Mouse (Mus musculus) stomach, postnatal 0 days (tissue): ENCODE results near the gene Rabgap1l. TPM values are rescaled to one million over a fixed set of nuclear protein-coding genes. Genes with fewer than 3 reads are reported as not detected.

ENCODE experiments used
- ATAC-seq: fragments of 200-750 bp; cut with Nextera tagmentation; 2 replicates; pipeline ENCODE4 v1.8.0; 2017; ENCODE audit not compliant: low FRiP score, low TSS enrichment
- DNase-seq: peaks from one replicate; pipeline ENCODE4 v3.0.0-alpha.2; 2016; ENCODE audit warnings: low spot score
- H3K27ac ChIP-seq: fragments of 300-500 bp; sonication (generic); replicated peaks from 2 replicates; pipeline ENCODE4 v1.5.1; 2014; ENCODE audit warnings: mild to moderate bottlenecking, control low read depth
- H3K27me3 ChIP-seq: fragments of 300-500 bp; sonication (generic); 2 replicates; pipeline ENCODE4 v1.6.1; 2014; ENCODE audit warnings: low read length; ENCODE audit not compliant: control insufficient read depth, insufficient read depth
- H3K36me3 ChIP-seq: fragments of 300-500 bp; sonication (generic); 2 replicates; pipeline ENCODE4 v1.6.1; 2014; ENCODE audit warnings: low read length, mixed read lengths; ENCODE audit not compliant: control insufficient read depth, insufficient read depth
- H3K4me1 ChIP-seq: fragments of 300-500 bp; sonication (generic); replicated peaks from 2 replicates; pipeline ENCODE4 v1.6.1; 2014; ENCODE audit warnings: antibody characterized with exemption; ENCODE audit not compliant: control insufficient read depth, insufficient read depth
- H3K4me2 ChIP-seq: fragments of 300-500 bp; sonication (generic); replicated peaks from 2 replicates; pipeline ENCODE4 v1.6.1; 2014; ENCODE audit warnings: low read depth, mild to moderate bottlenecking, control low read depth, moderate library complexity
- H3K4me3 ChIP-seq: fragments of 300-500 bp; sonication (generic); 2 replicates; pipeline ENCODE4 v1.5.1; 2014; ENCODE audit warnings: low read depth, low read length, control low read depth
- H3K9ac ChIP-seq: fragments of 300-500 bp; sonication (generic); 2 replicates; pipeline ENCODE4 v1.6.1; 2014; ENCODE audit warnings: mild to moderate bottlenecking, low read length, control low read depth, mixed read lengths
- H3K9me3 ChIP-seq: fragments of 300-500 bp; sonication (generic); 2 replicates; pipeline ENCODE4 v1.6.1; 2016; ENCODE audit warnings: low read length; ENCODE audit not compliant: control insufficient read depth
- CTCF ChIP-seq: IDR thresholded peaks from 2 replicates; pipeline ENCODE4 v1.5.1; 2016; ENCODE audit warnings: antibody characterized with exemption, low read depth, mild to moderate bottlenecking, moderate library complexity
- EP300 ChIP-seq: optimal IDR thresholded peaks from 2 replicates; pipeline ENCODE3; 2016; ENCODE audit warnings: antibody characterized with exemption
- WGBS: fragments of 180-500 bp; shearing (Covaris S2); extraction: QIAGEN DNeasy Blood & Tissue Kit; methylation state at CpG from one replicate; pipeline ENCODE4 v1.1.7; 2014; 5-methylcytosine and 5-hydroxymethylcytosine counted together
- microRNA counts: library from miRNA; unstranded; fragments of <30 nt; microRNA quantifications from one replicate; lab custom pipeline; 2015
- microRNA-seq: library from miRNA; unstranded; fragments of <30 nt; microRNA quantifications from one replicate; pipeline ENCODE4, GENCODE M21; 2016
- polyA plus RNA-seq: library from polyadenylated mRNA; unstranded; fragments of >200 nt; fragmentation: Nextera tagmentation; extraction: Ambion mirVana; gene quantifications from 2 replicates; pipeline ENCODE4 v1.2.1, GENCODE M21; 2015

The Rabgap1l gene
- polyA plus RNA-seq, 1 experiment from 2014 or later, result 19.6 TPM

- Histone ChIP-seq H3K27me3 (no peaks in the 10 kb centered on the region), H3K36me3 (no peaks in the 10 kb centered on the region), H3K4me2 (peak within 1 kb of the TSS; percentile 79), H3K9ac (peak within 1 kb of the TSS; percentile 94), H3K9me3 (no peaks in the 10 kb centered on the region), H3K4me3 (peak within 1 kb of the TSS; percentile 89), H3K27ac (peak within 1 kb of the TSS; percentile 91), H3K4me1 (no peaks in the 10 kb centered on the region)
- 6% methylated on average over 31 of the region's 31 CpGs for WGBS
- DNase-seq, result peak; percentile 99
- peak; percentile 99 for ATAC-seq
- TF ChIP-seq CTCF (peak; percentile 94), EP300 (no peak)
Observed at GRCm38 (mm10) chr1:160194529-160195336, 598.3 kb downstream of the Rabgap1l start, which contains the start of gene Mrps14. TSS of gene Mrps14 (plus strand) at chr1:160195215.

GRCm38 (mm10) chr1:160184506-160184905 is 608.5 kb downstream of the Rabgap1l start:
- 9% methylated on average over 5 of the region's 5 CpGs for WGBS
- Histone ChIP-seq H3K4me1 (no peaks in the 10 kb centered on the region), H3K9ac (no peak overlapping the region), H3K27ac (no peak overlapping the region), H3K4me2 (no peak overlapping the region), H3K4me3 (no peak overlapping the region), H3K9me3 (no peaks in the 10 kb centered on the region), H3K36me3 (no peaks in the 10 kb centered on the region), H3K27me3 (no peaks in the 10 kb centered on the region)
- DNase-seq (peak; percentile 75), ATAC-seq (peak; percentile 81; the same call in 1 of the 2 replicates)
- TF ChIP-seq EP300 (no peak), CTCF (peak; percentile 92)

- no peak overlapping the region for H3K4me3 ChIP-seq
- H3K4me1 ChIP-seq, result no peaks in the 10 kb centered on the region
- no peaks in the 10 kb centered on the region for H3K36me3 ChIP-seq
- no peaks in the 10 kb centered on the region for H3K27me3 ChIP-seq
- H3K27ac ChIP-seq, result no peak overlapping the region
- no peak for TF ChIP-seq EP300
- no peak for TF ChIP-seq CTCF
- no peak overlapping the region for H3K4me2 ChIP-seq
- peak; percentile 51 for DNase-seq
- 45% methylated on average over 4 of the region's 4 CpGs for WGBS
- H3K9ac ChIP-seq, result no peak overlapping the region
- ATAC-seq, result peak; percentile 78
- no peaks in the 10 kb centered on the region for H3K9me3 ChIP-seq
Observed at GRCm38 (mm10) chr1:160181216-160181615, 611.8 kb downstream of the Rabgap1l start.

DNA sequence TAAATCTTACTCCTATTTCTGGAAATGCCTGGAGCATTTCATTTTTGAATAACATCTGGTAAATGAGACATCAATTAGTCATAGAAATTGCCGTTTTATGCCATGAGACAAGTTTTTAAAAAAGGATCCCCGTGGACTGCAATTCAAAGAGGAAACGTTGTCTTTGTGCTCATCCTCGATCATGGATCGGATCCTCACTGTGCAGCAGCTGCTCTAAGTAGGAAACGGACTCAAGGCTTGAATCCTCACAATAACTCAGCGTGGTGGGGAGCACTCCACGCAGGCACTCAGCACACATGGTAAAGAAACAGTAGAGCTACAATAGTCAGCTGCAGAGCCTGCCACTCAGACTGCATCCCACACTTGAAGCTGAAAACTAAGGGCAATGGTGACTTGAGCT is 616.1 kb downstream of the Rabgap1l start:
- no peak for TF ChIP-seq EP300
- no peak for TF ChIP-seq CTCF
- Histone ChIP-seq H3K4me2 (no peak overlapping the region), H3K27ac (no peak overlapping the region), H3K9ac (no peak overlapping the region), H3K27me3 (no peaks in the 10 kb centered on the region), H3K4me1 (no peaks in the 10 kb centered on the region), H3K4me3 (no peak overlapping the region), H3K9me3 (no peaks in the 10 kb centered on the region), H3K36me3 (no peaks in the 10 kb centered on the region)
- ATAC-seq (no peak), DNase-seq (no peak)
- WGBS, result 72% methylated on average over 8 of the region's 8 CpGs

MicroRNAs encoded within 50 kb of the gene (microRNA counts, 519-probe panel; counts per million panel counts)
- microRNA mmu-miR-1927 (lab: Ali Mortazavi, UCI), result not detected

Small RNAs within 50 kb of the gene (microRNA-seq; reads per million reads assigned to microRNA genes)
- 2.9 reads per million for gene Mir1927

Other genes with a start within 250 kb of the Rabgap1l start
- gene Rc3h1, start 113.2 kb upstream of the Rabgap1l start, polyA plus RNA-seq, result 3.7 and 4.2 TPM in 2 replicates
- 2.1 and 4.7 TPM in 2 replicates for gene Serpinc1, start 185.4 kb upstream of the Rabgap1l start, polyA plus RNA-seq
- 2.2 and 2.8 TPM in 2 replicates for gene Zbtb37, start 241.6 kb upstream of the Rabgap1l start, polyA plus RNA-seq